Mouse (Mus musculus): ENCODE data around the gene Smg5. TPM values are rescaled to one million over a fixed set of nuclear protein-coding genes. Genes with fewer than 3 reads are reported as not detected.
A peak's percentile ranks its signal among the peaks of the same experiment; 100 is the strongest.
"Not testable (repeated sequence)": the region's sequence is repeated elsewhere in the genome, so short reads cannot be mapped to it uniquely, and the experiment has no call there.

The Smg5 gene
- total RNA-seq, 2 experiments from 2014 or later, result 72.7 to 82.2 TPM

DNA sequence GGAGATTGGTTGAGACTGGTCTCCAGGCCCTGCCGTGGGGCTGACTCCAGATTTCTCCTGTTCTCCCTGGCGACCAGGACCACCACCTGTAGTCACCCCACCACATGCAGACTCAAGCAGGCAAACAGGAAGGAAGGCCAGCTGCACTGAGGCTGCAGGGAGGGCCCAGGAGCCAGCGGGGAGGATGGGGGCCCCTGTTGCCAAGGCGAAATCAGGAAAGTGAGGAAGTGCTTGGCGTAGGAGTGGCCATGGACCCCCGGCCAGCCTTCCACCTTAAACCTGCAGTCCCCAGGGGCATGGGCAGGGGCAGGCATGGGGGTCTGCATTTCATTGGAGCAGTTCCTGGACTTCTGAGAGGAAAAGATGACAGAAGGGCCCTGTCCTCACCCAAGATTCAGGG is 25.0 kb downstream of the Smg5 start:
- Histone ChIP-seq H3K4me3 (no peak overlapping the region), H3K27ac (peak overlapping the region; percentile 89)
- DNase-seq (ENCODE audit: low spot score in 2 of 2), result no peak
- no peak for TF ChIP-seq CTCF (conservative IDR thresholded peaks at IDR 0.05)

DNA sequence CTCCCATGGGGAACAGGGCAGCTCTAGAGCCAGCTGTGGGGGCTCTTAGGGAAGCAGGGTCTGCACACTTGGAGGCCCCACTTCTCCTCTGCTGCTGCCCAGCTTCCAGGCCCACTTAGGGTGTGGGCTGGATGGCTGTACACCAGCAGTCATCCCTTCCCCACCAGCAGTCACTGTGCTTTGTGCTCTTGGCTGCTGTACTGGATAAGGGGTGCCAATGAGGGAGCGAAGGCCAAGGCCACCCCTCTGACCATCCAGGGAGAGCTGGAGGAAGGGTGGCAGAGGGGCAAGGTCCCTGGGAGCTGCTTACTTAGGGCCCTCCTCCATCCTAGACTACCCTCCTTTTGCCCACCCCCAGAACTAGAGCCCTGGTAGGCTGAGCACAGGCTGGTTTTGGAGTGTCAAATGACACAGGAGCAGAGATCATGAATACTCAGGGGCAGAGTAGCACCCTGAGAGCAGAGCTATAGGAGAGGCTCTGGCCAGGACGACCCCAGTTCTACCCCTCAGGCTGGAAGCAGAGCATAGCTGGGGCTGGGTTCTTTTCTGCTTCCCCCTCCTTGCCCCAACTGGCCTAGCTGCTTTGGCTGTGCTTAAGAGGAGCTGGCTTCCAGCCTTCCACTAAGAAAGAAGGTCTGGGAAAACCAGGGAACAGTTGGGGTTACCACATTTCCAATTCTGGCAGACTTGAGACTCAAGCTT is 25.7 kb downstream of the Smg5 start:
- peak; percentile 37 to 49 for DNase-seq (ENCODE audit: low spot score in 2 of 2)
- no peak for TF ChIP-seq CTCF (conservative IDR thresholded peaks at IDR 0.05)
- H3K4me3 ChIP-seq, result no peak overlapping the region
- peak overlapping the region; percentile 89 for H3K27ac ChIP-seq

DNA sequence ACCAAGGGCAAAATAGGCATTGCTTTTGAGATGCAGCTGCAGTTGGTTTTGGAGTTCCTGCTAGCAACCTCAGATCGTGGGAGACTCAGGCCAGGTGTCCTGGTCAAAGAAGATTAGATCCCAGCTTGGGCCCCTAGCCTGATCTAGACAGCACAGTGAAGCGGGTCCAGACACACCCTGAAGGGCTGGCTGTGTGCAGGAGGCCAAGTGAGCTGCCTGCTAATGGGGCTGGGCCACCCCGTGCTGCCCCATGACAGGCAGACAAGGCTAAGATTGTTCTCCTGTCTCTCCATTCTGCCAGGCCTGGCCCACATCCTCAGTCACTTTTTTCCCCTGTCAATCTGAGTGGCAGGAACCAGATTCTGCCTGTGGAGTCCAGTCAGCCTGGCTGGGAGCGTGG is 27.6 kb downstream of the Smg5 start:
- no peak overlapping the region for H3K4me3 ChIP-seq
- TF ChIP-seq CTCF (conservative IDR thresholded peaks at IDR 0.05), result no peak
- peak; percentile 52 to 71 for DNase-seq (ENCODE audit: low spot score in 2 of 2)
- peak overlapping the region; percentile 89 for H3K27ac ChIP-seq

DNA sequence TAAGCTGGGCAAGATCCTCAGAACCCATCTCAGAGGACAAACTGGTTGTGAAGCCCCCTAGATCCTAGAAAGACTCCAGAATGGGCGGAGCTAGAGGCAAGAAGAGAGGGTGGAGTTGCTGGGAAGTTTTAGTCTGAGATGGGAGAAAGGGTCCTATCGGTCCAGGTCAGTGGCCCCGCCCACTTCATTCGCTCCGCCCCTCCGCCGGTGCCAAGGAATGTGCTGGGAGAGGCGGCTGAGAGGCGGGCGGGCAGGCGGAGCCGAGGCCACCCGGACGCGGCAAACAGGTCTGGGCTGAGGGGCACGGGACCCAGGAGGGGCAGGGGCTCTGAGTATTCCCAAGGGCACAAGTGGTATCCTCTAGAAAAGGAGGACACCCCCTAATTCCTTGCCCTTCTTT is 28.3 kb downstream of the Smg5 start, which contains the start of gene Paqr6:
TSS of gene Paqr6 (plus strand) at position 248 of the 400 bp plus-strand sequence.
- Histone ChIP-seq H3K4me3 (peak within 1 kb of the TSS; percentile 27; the same call in 1 of the 2 replicates), H3K27ac (peak within 1 kb of the TSS; percentile 89)
- peak; percentile 55 for DNase-seq (ENCODE audit: low spot score in 2 of 2)
- TF ChIP-seq CTCF (conservative IDR thresholded peaks at IDR 0.05), result no peak

DNA sequence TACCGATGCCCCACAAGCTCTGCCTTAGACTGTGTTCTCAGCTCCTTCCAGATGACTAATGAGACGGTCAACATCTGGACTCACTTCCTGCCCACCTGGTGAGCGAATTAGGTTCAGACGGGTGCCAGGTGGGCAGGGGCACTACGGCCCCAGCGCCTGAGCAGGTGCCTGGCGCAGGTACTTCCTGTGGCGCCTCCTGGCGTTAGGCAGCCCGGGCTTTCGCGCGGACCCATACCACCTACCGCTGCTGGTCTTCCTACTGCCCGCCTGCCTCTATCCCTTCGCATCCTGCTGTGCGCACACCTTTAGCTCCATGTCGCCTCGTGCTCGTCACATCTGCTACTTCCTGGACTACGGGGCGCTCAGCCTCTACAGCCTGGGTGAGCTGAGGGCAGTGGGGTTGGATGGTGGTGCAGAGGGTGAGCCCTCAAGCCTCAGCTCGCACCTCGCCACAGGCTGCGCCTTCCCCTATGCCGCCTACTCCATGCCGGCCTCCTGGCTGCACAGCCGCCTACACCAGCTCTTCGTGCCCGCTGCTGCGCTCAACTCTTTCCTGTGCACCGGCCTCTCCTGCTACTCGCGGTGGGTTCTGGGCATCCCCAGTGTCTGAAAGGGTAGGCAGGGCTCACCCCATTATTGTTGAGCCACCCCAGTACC is 29.8 kb downstream of the Smg5 start:
- no peak overlapping the region for H3K4me3 ChIP-seq
- TF ChIP-seq CTCF (conservative IDR thresholded peaks at IDR 0.05), result 0 out of 2 replicates have a peak, but pooled peaks have one; percentile 10
- no peak for DNase-seq (ENCODE audit: low spot score in 2 of 2)
- H3K27ac ChIP-seq, result no peak overlapping the region

DNA sequence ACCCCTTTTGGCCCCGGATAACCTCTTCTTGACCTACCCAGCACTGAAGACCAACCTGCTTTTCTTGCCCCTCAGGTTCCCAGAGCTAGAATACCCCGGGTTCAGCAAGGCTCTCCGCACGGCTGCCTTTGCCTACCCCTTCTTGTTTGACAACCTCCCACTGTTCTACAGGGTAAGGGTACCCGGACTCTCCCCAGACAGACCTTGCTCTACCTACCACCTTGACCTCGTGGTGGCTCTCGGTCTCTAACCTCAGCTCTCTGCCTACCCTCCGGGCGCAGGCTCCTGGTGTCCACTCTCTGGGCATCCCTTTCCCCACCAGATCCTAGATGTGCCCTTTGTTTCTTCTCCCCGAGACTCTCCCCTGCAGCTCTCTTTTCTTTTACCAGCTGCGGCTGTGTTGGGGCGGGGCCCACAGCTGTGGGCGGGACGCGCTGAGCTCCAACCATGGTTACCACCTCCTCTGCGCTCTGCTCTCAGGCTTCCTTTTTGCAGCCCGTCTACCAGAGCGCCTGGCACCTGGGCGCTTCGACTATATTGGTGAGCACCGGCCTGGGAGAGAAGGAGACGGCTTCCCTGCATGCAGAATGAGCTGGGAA is 30.9 kb downstream of the Smg5 start:
- peak; percentile 47 to 51 for DNase-seq (ENCODE audit: low spot score in 2 of 2)
- peak overlapping the region; percentile 38; the same call in 1 of the 2 replicates for H3K4me3 ChIP-seq
- H3K27ac ChIP-seq, result peak overlapping the region; percentile 70; the same call in 1 of the 2 replicates

DNA sequence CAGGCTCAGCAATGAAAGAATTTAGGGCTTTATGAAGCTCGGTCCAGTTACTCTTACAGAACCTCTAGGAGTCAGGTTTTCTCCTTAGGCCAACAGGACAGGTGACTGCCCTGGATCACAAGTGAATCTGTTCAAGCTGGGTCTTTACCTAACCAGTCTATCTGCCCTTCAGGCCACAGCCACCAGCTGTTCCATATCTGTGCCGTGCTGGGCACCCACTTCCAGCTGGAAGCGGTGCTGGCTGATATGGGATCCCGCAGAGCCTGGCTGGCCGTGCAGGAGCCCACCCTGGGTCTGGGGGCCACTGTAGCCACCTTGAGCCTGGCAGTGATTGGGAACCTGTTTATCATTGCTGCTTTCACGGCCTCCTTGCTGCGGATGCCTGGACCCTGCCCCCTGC is 31.5 kb downstream of the Smg5 start:
- not testable (repeated sequence) for H3K27ac ChIP-seq; DNase-seq (ENCODE audit: low spot score in 2 of 2); H3K4me3 ChIP-seq

DNA sequence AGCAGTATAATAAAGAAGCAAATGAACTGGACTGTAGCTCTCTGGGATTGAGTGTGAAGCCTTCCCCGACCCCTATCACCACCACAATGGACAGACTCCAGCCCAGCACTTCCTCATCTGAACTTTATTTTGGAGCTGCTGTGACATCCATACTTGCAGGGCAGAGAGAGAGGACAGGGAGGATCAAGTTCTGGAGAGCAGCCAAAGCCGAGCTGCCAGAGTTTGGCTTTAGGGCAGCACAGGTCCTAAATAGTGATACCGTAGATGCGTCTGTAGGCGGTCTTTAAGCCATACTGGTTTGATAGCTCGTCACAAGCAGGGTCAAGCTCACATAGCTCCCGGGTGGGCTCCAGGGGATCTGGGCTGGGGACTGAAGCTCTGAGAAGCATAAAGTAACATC is 32.5 kb downstream of the Smg5 start:
- H3K4me3 ChIP-seq; DNase-seq (ENCODE audit: low spot score in 2 of 2); H3K27ac ChIP-seq: not testable (repeated sequence)

DNA sequence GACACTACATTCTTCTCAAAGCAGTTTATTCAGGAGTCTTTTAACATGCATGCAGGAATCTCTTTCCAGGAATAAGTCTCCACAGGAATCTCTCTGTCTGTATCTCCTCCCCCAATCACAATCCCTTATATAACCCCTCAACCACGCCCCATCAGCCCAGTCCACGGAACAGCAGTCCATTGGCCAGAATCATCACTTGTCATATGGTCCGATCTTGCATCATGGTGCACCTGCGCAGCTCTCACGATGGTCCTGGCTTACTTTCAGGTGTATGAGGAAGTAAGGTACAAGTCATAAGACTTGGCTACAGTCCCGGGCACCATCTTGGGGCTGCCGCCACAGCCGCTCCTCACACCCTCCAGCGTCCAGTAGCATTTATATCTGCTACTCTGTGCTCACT is 36.6 kb downstream of the Smg5 start, which contains the start of gene Bglap3:
TSS of gene Bglap3 (minus strand) at position 101 of the 400 bp plus-strand sequence.
- H3K27ac ChIP-seq; H3K4me3 ChIP-seq; DNase-seq (ENCODE audit: low spot score in 2 of 2): not testable (repeated sequence)

DNA sequence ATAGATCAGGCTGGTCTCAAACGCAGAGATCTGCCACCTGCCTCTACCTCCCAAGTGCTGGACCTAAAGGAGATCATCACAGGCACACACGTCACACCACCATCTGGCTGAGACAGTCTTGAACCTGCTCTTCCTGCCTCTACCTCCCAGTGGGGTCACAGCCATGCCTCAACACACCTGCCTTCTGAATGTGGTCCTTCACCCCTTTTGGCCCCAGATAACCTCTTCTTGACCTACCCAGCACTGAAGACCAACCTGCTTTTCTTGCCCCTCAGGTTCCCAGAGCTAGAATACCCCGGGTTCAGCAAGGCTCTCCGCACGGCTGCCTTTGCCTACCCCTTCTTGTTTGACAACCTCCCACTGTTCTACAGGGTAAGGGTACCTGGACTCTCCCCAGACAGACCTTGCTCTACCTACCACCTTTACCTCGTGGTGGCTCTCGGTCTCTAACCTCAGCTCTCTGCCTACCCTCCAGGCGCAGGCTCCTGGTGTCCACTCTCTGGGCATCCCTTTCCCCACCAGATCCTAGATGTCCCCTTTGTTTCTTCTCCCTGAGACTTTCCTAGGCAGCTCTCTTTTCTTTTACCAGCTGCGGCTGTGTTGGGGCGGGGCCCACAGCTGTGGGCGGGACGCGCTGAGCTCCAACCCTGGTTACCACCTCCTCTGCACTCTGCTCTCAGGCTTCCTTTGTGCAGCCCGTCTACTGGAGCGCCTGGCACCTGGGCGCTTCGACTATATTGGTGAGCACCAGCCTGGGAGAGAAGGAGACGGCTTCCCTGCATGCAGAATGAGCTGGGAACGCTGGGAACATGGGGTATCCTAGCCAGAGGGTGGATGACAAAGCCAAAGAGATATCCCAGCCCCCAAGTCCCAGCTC is 39.9 kb downstream of the Smg5 start:
- Histone ChIP-seq H3K27ac (peak overlapping the region; percentile 53; the same call in 1 of the 2 replicates), H3K4me3 (peak overlapping the region; percentile 18; the same call in 1 of the 2 replicates)
- not testable (repeated sequence) for DNase-seq (ENCODE audit: low spot score in 2 of 2)

DNA sequence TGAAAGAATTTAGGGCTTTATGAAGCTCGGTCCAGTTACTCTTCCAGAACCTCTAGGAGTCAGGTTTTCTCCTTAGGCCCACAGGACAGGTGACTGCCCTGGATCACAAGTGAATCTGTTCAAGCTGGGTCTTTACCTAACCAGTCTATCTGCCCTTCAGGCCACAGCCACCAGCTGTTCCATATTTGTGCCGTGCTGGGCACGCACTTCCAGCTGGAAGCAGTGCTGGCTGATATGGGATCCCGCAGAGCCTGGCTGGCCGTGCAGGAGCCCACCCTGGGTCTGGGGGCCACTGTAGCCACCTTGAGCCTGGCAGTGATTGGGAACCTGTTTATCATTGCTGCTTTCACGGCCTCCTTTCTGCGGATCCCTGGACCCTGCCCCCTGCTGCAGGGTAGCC is 40.6 kb downstream of the Smg5 start:
- Histone ChIP-seq H3K4me3 (peak overlapping the region; percentile 18; the same call in 1 of the 2 replicates), H3K27ac (peak overlapping the region; percentile 53; the same call in 1 of the 2 replicates)
- DNase-seq (ENCODE audit: low spot score in 2 of 2), result not testable (repeated sequence)

DNA sequence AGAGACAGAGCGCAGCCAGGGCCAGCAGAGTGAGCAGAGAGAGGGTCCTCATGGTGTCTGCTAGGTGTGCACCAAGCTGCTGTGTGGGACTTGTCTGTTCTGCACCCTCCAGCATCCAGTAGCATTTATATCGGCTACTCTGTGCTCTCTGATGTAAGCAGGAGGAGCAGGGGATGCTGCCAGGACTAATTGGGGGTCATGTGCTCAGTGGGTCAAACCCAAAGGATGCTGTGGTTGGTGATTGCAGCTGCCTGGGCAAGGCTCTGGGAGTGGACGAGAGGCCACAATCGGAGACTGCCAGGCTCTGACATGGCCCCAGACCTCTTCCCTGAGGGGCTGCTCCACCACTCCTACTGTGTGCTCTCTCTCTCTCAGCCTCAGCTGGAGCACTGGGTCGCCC is 42.5 kb downstream of the Smg5 start, which contains the start of gene Bglap2:
TSS of gene Bglap2 (minus strand) at position 101 of the 400 bp plus-strand sequence.
- DNase-seq (ENCODE audit: low spot score in 2 of 2); H3K27ac ChIP-seq: not testable (repeated sequence)

DNA sequence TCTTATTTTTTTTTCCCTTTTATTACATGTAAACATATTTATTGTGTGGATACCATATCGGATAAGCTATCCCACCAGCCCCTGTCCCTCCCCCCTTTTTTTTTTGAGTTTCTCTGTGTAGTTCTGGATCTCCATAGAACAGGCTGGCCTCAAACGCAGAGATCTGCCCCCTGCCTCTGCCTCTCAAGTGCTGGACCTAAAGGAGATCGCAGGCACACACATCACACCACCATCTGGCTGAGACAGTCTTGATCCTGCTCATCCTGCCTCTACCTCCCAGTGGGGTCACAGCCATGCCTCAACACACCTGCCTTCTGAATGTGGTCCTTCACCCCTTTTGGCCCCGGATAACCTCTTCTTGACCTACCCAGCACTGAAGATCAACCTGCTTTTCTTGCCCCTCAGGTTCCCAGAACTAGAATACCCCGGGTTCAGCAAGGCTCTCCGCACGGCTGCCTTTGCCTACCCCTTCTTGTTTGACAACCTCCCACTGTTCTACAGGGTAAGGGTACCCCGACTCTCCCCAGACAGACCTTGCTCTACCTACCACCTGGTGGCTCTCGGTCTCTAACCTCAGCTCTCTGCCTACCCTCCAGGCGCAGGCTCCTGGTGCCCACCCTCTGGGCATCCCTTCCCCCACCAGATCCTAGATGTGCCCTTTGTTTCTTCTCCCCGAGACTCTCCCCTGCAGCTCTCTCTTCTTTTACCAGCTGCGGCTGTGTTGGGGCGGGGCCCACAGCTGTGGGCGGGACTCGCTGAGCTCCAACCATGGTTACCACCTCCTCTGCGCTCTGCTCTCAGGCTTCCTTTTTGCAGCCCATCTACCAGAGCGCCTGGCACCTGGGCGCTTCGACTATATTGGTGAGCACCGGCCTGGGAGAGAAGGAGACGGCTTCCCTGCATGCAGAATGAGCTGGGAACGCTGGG is 45.6 kb downstream of the Smg5 start:
- not testable (repeated sequence) for H3K27ac ChIP-seq; H3K4me3 ChIP-seq; DNase-seq (ENCODE audit: low spot score in 2 of 2)

More for the DNA sequence above, 42.5 kb downstream of the Smg5 start, which contains the start of gene Bglap2:
- not testable (repeated sequence) for H3K4me3 ChIP-seq

DNA sequence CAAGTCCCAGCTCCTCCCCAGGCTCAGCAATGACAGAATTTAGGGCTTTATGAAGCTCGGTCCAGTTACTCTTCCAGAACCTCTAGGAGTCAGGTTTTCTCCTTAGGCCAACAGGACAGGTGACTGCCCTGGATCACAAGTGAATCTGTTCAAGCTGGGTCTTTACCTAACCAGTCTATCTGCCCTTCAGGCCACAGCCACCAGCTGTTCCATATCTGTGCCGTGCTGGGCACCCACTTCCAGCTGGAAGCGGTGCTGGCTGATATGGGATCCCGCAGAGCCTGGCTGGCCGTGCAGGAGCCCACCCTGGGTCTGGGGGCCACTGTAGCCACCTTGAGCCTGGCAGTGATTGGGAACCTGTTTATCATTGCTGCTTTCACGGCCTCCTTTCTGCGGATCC is 46.3 kb downstream of the Smg5 start:
- not testable (repeated sequence) for H3K4me3 ChIP-seq; H3K27ac ChIP-seq; DNase-seq (ENCODE audit: low spot score in 2 of 2)

Measured in layer of hippocampus, adult 2 months (tissue).